Mouse (Mus musculus): Measurements from ENCODE around the gene Hnrnpr.

DNA sequence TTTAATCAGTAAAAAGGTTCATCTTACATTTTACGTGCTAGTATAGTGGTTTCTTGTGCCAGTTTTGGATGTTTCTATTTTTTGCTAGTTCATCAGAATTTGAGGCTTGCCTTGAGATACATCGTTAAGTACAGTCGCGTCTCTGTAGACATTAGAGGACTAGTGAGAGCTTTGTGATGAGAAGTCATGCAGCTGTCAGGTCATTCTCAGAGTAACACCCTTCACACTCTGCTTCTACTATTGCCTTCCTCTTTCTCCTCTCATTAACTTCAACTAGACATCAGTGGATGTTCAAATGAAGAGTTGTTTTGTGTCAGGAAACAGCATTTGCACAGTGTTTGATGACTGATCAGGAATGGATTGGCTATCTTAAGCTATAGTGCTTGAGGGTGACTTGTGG lies 1.9 kb downstream of the Hnrnpr start:
- no peak for TF ChIP-seq CTCF (IDR thresholded peaks at IDR 0.05; ENCODE audit: insufficient read depth, low read depth, low read length)
- no peak for TF ChIP-seq POLR2A (IDR thresholded peaks at IDR 0.05; ENCODE audit: insufficient read depth, low read depth, low read length)
